Mouse (Mus musculus): ENCODE data around the gene Clcn5. TPM values are rescaled to one million over a fixed set of nuclear protein-coding genes. Genes with fewer than 3 reads are reported as not detected.

Clcn5 gene
- polyA plus RNA-seq, 1 experiment from 2014 or later = 3.0 TPM

GRCm38 (mm10) chrX:7197833-7198232, 121.3 kb downstream of the Clcn5 start:
- no peak for DNase-seq (ENCODE audit: low spot score)

- no peak for DNase-seq (ENCODE audit: low spot score)
These were observed 128.3 kb downstream of the Clcn5 start for GRCm38 (mm10) chrX:7190816-7191215.

GRCm38 (mm10) chrX:7188311-7188807, 130.8 kb downstream of the Clcn5 start:
- no peak for DNase-seq (ENCODE audit: low spot score)

GRCm38 (mm10) chrX:7187455-7188310, 131.5 kb downstream of the Clcn5 start:
- no peak for DNase-seq (ENCODE audit: low spot score)

GRCm38 (mm10) chrX:7170156-7170555, 149.0 kb downstream of the Clcn5 start:
- DNase-seq (ENCODE audit: low spot score) = no peak

- no peak for DNase-seq (ENCODE audit: low spot score)
These were observed 150.4 kb downstream of the Clcn5 start for GRCm38 (mm10) chrX:7168799-7169198.

- no peak for DNase-seq (ENCODE audit: low spot score)
These were observed 161.2 kb downstream of the Clcn5 start for GRCm38 (mm10) chrX:7157976-7158375.

- DNase-seq (ENCODE audit: low spot score) = no peak
These were observed 163.0 kb downstream of the Clcn5 start for GRCm38 (mm10) chrX:7156026-7156732.

GRCm38 (mm10) chrX:7150129-7150528, 169.0 kb downstream of the Clcn5 start:
- DNase-seq (ENCODE audit: low spot score) = no peak

GRCm38 (mm10) chrX:7146156-7146555, 173.0 kb downstream of the Clcn5 start:
- DNase-seq (ENCODE audit: low spot score) = no peak

- DNase-seq (ENCODE audit: low spot score) = no peak
These were observed 197.4 kb downstream of the Clcn5 start for GRCm38 (mm10) chrX:7121618-7122280.

GRCm38 (mm10) chrX:7114885-7115284, 204.3 kb downstream of the Clcn5 start:
- DNase-seq (ENCODE audit: low spot score) = no peak

MicroRNAs within 50 kb of the gene (microRNA counts, 519-probe panel; counts per million panel counts)
- 473 counts per million, percentile 71 among the panel's probes with 10 or more counts for microRNA mmu-miR-188-3p
- 5,898 counts per million, percentile 89 among the panel's probes with 10 or more counts for microRNA mmu-miR-188-5p
- 4,382 counts per million, percentile 80 among the panel's probes with 10 or more counts for microRNA mmu-miR-362-3p
- microRNA mmu-miR-362-5p = 473 counts per million, percentile 71 among the panel's probes with 10 or more counts
- 473 counts per million, percentile 71 among the panel's probes with 10 or more counts for microRNA mmu-miR-500
- microRNA mmu-miR-501-3p = 473 counts per million, percentile 71 among the panel's probes with 10 or more counts
- 473 counts per million, percentile 71 among the panel's probes with 10 or more counts for microRNA mmu-miR-501-5p
- 3,478 counts per million, percentile 75 among the panel's probes with 10 or more counts for microRNA mmu-miR-532-3p
- 5,133 counts per million, percentile 85 among the panel's probes with 10 or more counts for microRNA mmu-miR-532-5p

Small RNAs within 50 kb of the gene (microRNA-seq; reads per million reads assigned to microRNA genes)
- 1,242 reads per million, percentile 74 among the genes with 10 or more reads in this experiment for gene Mir188 (ENCODE audit: borderline number of aligned reads)
- 218 reads per million, percentile 54 among the genes with 10 or more reads in this experiment for gene Mir362 (ENCODE audit: borderline number of aligned reads)
- 725 reads per million, percentile 69 among the genes with 10 or more reads in this experiment for gene Mir500 (ENCODE audit: borderline number of aligned reads)
- 507 reads per million, percentile 63 among the genes with 10 or more reads in this experiment for gene Mir501 (ENCODE audit: borderline number of aligned reads)
- 2,430 reads per million, percentile 79 among the genes with 10 or more reads in this experiment for gene Mir532 (ENCODE audit: borderline number of aligned reads)

Other genes with a start within 250 kb of the Clcn5 start
- gene Usp27x, start 56.5 kb upstream of the Clcn5 start, polyA plus RNA-seq (2015; fragmentation: Nextera tagmentation; extraction: Ambion mirVana) = 0.21 and 0.31 TPM in 2 replicates